Mouse (Mus musculus): ENCODE results near the gene Iqcn.

GRCm38 (mm10) chr8:70753151-70753550 is 49.9 kb downstream of the Iqcn start:
- TF ChIP-seq CTCF (IDR thresholded peaks at IDR 0.05; ENCODE audit: borderline replicate concordance, insufficient read depth, low read length): no peak
- no peak; the same call in 1 of the 2 replicates for TF ChIP-seq POLR2A (IDR thresholded peaks at IDR 0.05; ENCODE audit: low read depth, low read length)
